Mouse (Mus musculus) ES-E14 (cell line): Measurements from ENCODE around the gene Lifr.

Experiments
- CHD2 ChIP-seq: IDR thresholded peaks from 2 replicates; pipeline ENCODE4 v1.6.1; 2014; ENCODE audit warnings: mild to moderate bottlenecking, low read depth, low read length, inconsistent platforms
- HCFC1 ChIP-seq: IDR thresholded peaks from 2 replicates; pipeline ENCODE4 v1.6.1; 2012; ENCODE audit warnings: low read length, inconsistent platforms, borderline replicate concordance; ENCODE audit not compliant: insufficient read depth
- MAFK ChIP-seq: IDR thresholded peaks from 2 replicates; pipeline ENCODE4 v1.6.1; 2014; ENCODE audit warnings: mild to moderate bottlenecking, low read depth, low read length, inconsistent platforms; ENCODE audit not compliant: insufficient read depth

DNA sequence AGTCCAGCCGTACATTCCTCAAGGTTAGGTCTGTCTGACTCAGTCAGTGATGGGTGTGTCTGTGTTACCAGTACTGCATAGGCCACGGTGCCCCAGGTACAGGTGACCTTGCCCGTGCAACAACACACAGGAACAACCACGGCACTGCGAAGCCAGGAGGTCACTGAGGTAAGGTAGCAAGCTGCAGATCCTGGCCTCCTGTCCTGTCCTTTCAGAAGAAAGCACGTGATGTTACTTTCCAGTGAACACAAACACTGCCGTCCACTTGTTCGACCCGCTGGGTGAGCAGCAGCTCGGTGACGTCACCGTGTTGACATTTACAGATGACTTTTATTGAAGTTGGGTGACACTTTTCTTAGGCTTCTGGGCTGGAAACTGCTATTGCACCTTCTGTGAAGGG is 47.2 kb downstream of the Lifr start:
- TF ChIP-seq CHD2, result no peak
- TF ChIP-seq MAFK, result no peak
- TF ChIP-seq HCFC1, result no peak
